Mouse (Mus musculus) liver, embryonic 14.5 days (tissue): Measurements from ENCODE around the gene Myo1g.

Experiments used
- CTCF ChIP-seq: IDR thresholded peaks from 2 replicates; pipeline ENCODE4 v1.5.1; 2016; ENCODE audit warnings: antibody characterized with exemption, low read depth, control low read depth
- EP300 ChIP-seq: IDR thresholded peaks from 2 replicates; pipeline ENCODE4 v1.6.1; 2016; ENCODE audit warnings: antibody characterized with exemption, low read depth

DNA sequence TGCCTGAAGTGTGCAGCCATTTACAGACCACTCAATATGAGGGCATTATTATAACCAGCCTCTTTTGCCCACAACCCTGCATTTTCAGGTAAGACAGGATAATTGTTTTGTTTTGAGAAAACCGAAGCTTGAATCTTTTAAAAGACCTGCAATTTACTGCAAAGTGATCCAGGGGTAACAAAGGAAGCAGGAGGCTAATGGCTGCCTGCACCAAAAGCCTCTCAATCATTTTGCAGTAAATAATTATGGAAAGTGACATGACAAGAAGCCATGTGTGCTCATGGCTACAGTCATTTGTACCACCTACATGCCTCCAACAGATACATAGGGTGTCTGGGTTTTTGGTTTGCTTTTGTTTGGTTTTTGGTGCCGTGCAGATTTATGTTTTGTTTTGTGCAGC, 49.7 kb downstream of the Myo1g start:
- TF ChIP-seq EP300 (no peak), CTCF (no peak)
